ENCODE assay signal across 21 mouse cellular contexts in the genomic region with DNA sequence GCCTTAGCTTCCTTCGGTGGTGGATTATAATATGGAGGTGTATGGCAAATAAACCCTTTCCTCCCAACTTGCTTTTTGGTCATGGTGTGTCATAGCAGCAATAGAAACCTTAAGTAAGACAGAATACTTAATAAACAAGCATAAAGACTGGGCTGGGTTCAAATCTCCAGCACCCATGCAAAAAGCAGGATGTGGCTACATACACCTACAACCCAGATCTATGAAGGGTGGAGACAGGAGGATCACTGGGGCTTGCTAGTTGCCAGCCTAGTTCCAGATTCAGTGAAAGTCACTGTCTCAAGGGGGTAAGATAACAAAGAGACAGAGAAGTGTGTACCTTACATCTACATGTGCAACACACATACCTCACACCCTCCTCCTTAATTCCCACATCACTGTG. TPM values are rescaled to one million over a fixed set of nuclear protein-coding genes. Genes with fewer than 3 reads are reported as not detected.
A peak's percentile ranks its signal among the peaks of the same experiment; 100 is the strongest.
DNase-seq lines count a peak whose midpoint lies in the region; ATAC-seq lines count a peak whose summit lies in the region.
"Had no signal": no experiment of that assay in that cellular context is flagged by ENCODE, and none has a peak within 500 bp of the region (broad histone marks: within the 10 kb centered on the region; RNA-seq: fewer than 3 reads in every experiment).

No protein-coding gene starts in this region.

- peak; percentile 52 for ATAC-seq in activated CD4-positive, CD25-positive, alpha-beta regulatory T cell, adult 4 months
- peak; percentile 53 for ATAC-seq in inflammation-experienced regulatory T-cells, adult 6 months
- ATAC-seq: forebrain, embryonic 13.5 days; forebrain, embryonic 15.5 days; forebrain, postnatal 0 days; Patski had no signal

- peak; percentile 39 for DNase-seq in CD4-positive, CD25-positive, alpha-beta regulatory T cell, adult 2 months (ENCODE audit: low read depth, low spot score)
- no peak for DNase-seq in cerebellum, adult 8-10 months
- DNase-seq in frontal cortex, postnatal 36 days (ENCODE audit: low spot score in 2 of 2): no peak
- DNase-seq: adrenal gland, adult 2 months; adrenal gland, postnatal 10 days; adrenal gland, postnatal 25 days; B cell, adult 2 months; cerebellum, adult 11 months; cerebellum, adult 18-20 months; cerebellum, adult 9-10 months; cerebellum, postnatal 10 days; cerebellum, postnatal 25 days; forebrain, postnatal 0 days had no signal

RNA-seq across cellular contexts. Expression of a gene that starts 16.9 kb away (rescaled TPM):
- 100 to 1,000 TPM in 1 of 2 experiments, 10 to 100 TPM in 1; 87.9 to 139 TPM for polyA plus RNA-seq in activated CD4-positive, CD25-positive, alpha-beta regulatory T cell, adult 4 months (2017; shearing (Covaris generic))
- 100 to 1,000 TPM in 1 of 3 experiments, 10 to 100 TPM in 2; 83.9 to 124 (median 98.2) TPM for polyA plus RNA-seq in inflammation-experienced regulatory T-cells, adult 6 months (2017; shearing (Covaris generic))
- polyA plus RNA-seq: G1E had no signal

RNA-seq across cellular contexts. Expression of a gene that starts 51.4 kb away (rescaled TPM):
- polyA plus RNA-seq in activated CD4-positive, CD25-positive, alpha-beta regulatory T cell, adult 4 months (2017; shearing (Covaris generic)): 10 to 100 TPM in 1 of 2 experiments, 1 to 10 TPM in 1; 6.3 to 14.2 TPM
- 10 to 100 TPM; 10.4 to 16.8 (median 14.5) TPM for polyA plus RNA-seq in inflammation-experienced regulatory T-cells, adult 6 months (2017; shearing (Covaris generic))
- polyA plus RNA-seq: embryonic facial prominence, embryonic 10.5 days; forebrain, embryonic 11.5 days; G1E had no signal
